Mouse (Mus musculus): ENCODE data around the gene Pofut1. TPM values are rescaled to one million over a fixed set of nuclear protein-coding genes. Genes with fewer than 3 reads are reported as not detected.
A peak's percentile ranks its signal among the peaks of the same experiment; 100 is the strongest.

Pofut1 gene
- 10 to 100 TPM; 13.9 to 16.2 TPM for total RNA-seq (2021)
- long read RNA-seq, experiment 1, full-length matches to known transcripts, result 5 of 11 reads
- long read RNA-seq, experiment 1, partial matches to known transcripts, result 0 of 11 reads
- long read RNA-seq, experiment 1, other reads (novel, unspliced or antisense), result 6 of 11 reads
- long read RNA-seq, experiment 2, full-length matches to known transcripts, result 8 of 11 reads
- long read RNA-seq, experiment 2, partial matches to known transcripts, result 0 of 11 reads
- long read RNA-seq, experiment 2, other reads (novel, unspliced or antisense), result 3 of 11 reads

GRCm38 (mm10) chr2:153241250-153242014 is at the start of gene Pofut1, which contains the start of gene Plagl2:
Gene Pofut1, plus strand, starts transcription at chr2:153241533.
Gene Plagl2, minus strand, starts transcription at chr2:153241426.
- intact Hi-C loops (cut with DNase I; ENCODE audit: low total_unique reads), result no loop called here
- DNase-seq, result peak; percentile 92

- DNase-seq, result no peak
- intact Hi-C loops (cut with DNase I; ENCODE audit: low total_unique reads), result no loop called here
Measured at GRCm38 (mm10) chr2:153194255-153194654, 47.1 kb upstream of the Pofut1 start.

- intact Hi-C loops (cut with DNase I; ENCODE audit: low total_unique reads), result loop anchor here (5.0 kb wide), 1 partner anchor 34 kb away; no protein-coding TSS in a partner anchor
- no peak for DNase-seq
Measured at GRCm38 (mm10) chr2:153198485-153198884, 42.8 kb upstream of the Pofut1 start.

GRCm38 (mm10) chr2:153199114-153199513 is 42.2 kb upstream of the Pofut1 start:
- intact Hi-C loops (cut with DNase I; ENCODE audit: low total_unique reads), result loop anchor here (5.0 kb wide), 1 partner anchor 33 kb away; no protein-coding TSS in a partner anchor
- no peak for DNase-seq

- intact Hi-C loops (cut with DNase I; ENCODE audit: low total_unique reads), result no loop called here
Measured at GRCm38 (mm10) chr2:153202766-153203165, 38.6 kb upstream of the Pofut1 start.

GRCm38 (mm10) chr2:153208149-153208548 is 33.2 kb upstream of the Pofut1 start:
- intact Hi-C loops (cut with DNase I; ENCODE audit: low total_unique reads), result no loop called here
- DNase-seq, result no peak

More at GRCm38 (mm10) chr2:153202766-153203165, 38.6 kb upstream of the Pofut1 start:
- DNase-seq, result no peak

GRCm38 (mm10) chr2:153209286-153209685 is 32.0 kb upstream of the Pofut1 start:
- DNase-seq, result no peak
- intact Hi-C loops (cut with DNase I; ENCODE audit: low total_unique reads), result no loop called here

GRCm38 (mm10) chr2:153211451-153211850 is 29.9 kb upstream of the Pofut1 start:
- DNase-seq, result no peak
- intact Hi-C loops (cut with DNase I; ENCODE audit: low total_unique reads), result no loop called here

GRCm38 (mm10) chr2:153213351-153213750 is 28.0 kb upstream of the Pofut1 start:
- no peak for DNase-seq
- intact Hi-C loops (cut with DNase I; ENCODE audit: low total_unique reads), result no loop called here

GRCm38 (mm10) chr2:153214771-153215259 is 26.5 kb upstream of the Pofut1 start:
- intact Hi-C loops (cut with DNase I; ENCODE audit: low total_unique reads), result no loop called here

GRCm38 (mm10) chr2:153215421-153215820 is 25.9 kb upstream of the Pofut1 start:
- no peak for DNase-seq
- intact Hi-C loops (cut with DNase I; ENCODE audit: low total_unique reads), result no loop called here

More at GRCm38 (mm10) chr2:153214771-153215259, 26.5 kb upstream of the Pofut1 start:
- DNase-seq, result no peak

- no peak for DNase-seq
- intact Hi-C loops (cut with DNase I; ENCODE audit: low total_unique reads), result no loop called here
Measured at GRCm38 (mm10) chr2:153217826-153218340, 23.4 kb upstream of the Pofut1 start.

- intact Hi-C loops (cut with DNase I; ENCODE audit: low total_unique reads), result no loop called here
- DNase-seq, result no peak
Measured at GRCm38 (mm10) chr2:153218516-153218915, 22.8 kb upstream of the Pofut1 start.

- intact Hi-C loops (cut with DNase I; ENCODE audit: low total_unique reads), result no loop called here
- DNase-seq, result no peak
Measured at GRCm38 (mm10) chr2:153221620-153222019, 19.7 kb upstream of the Pofut1 start.

GRCm38 (mm10) chr2:153222130-153222529 is 19.2 kb upstream of the Pofut1 start:
- no peak for DNase-seq
- intact Hi-C loops (cut with DNase I; ENCODE audit: low total_unique reads), result no loop called here

GRCm38 (mm10) chr2:153222566-153222965 is 18.8 kb upstream of the Pofut1 start:
- intact Hi-C loops (cut with DNase I; ENCODE audit: low total_unique reads), result no loop called here
- no peak for DNase-seq

GRCm38 (mm10) chr2:153224946-153225594 is 16.3 kb upstream of the Pofut1 start, which contains the start of gene Tspyl3:
Gene Tspyl3, minus strand, starts transcription at chr2:153225441.
- peak; percentile 26 for DNase-seq
- intact Hi-C loops (cut with DNase I; ENCODE audit: low total_unique reads), result no loop called here

GRCm38 (mm10) chr2:153225595-153225953 is 15.8 kb upstream of the Pofut1 start:
- DNase-seq, result no peak
- intact Hi-C loops (cut with DNase I; ENCODE audit: low total_unique reads), result no loop called here

- intact Hi-C loops (cut with DNase I; ENCODE audit: low total_unique reads), result no loop called here
- no peak for DNase-seq
Measured at GRCm38 (mm10) chr2:153227959-153228358, 13.4 kb upstream of the Pofut1 start.

GRCm38 (mm10) chr2:153228523-153228922 is 12.8 kb upstream of the Pofut1 start:
- DNase-seq, result no peak
- intact Hi-C loops (cut with DNase I; ENCODE audit: low total_unique reads), result no loop called here

All from gastrocnemius, postnatal 14 days (tissue).